Mouse (Mus musculus) bone marrow macrophage, adult 2 months (primary cell): ENCODE data around the gene Igf1. TPM values are rescaled to one million over a fixed set of nuclear protein-coding genes. Genes with fewer than 3 reads are reported as not detected.

Experiments used
- H3K27ac ChIP-seq: 2 replicates; pipeline ENCODE4 v1.5.1; 2012; ENCODE audit warnings: low read depth, low read length; ENCODE audit not compliant: insufficient read depth
- H3K4me1 ChIP-seq: 2 replicates; pipeline ENCODE4 v1.6.1; 2012; ENCODE audit warnings: low read length; ENCODE audit not compliant: control insufficient read depth, insufficient read depth
- H3K4me3 ChIP-seq: 2 replicates; pipeline ENCODE4 v1.5.1; 2012; ENCODE audit warnings: mild to moderate bottlenecking, low read length, moderate library complexity; ENCODE audit not compliant: insufficient read depth
- CTCF ChIP-seq: IDR thresholded peaks from 2 replicates; pipeline ENCODE4 v1.5.1; 2012; ENCODE audit warnings: low read depth, mild to moderate bottlenecking, low read length, moderate library complexity
- POLR2A ChIP-seq: IDR thresholded peaks from 2 replicates; pipeline ENCODE4 v1.6.1; 2012; ENCODE audit warnings: mild to moderate bottlenecking, low read depth, low read length, borderline replicate concordance
- polyA plus RNA-seq: library from polyadenylated mRNA; stranded (reverse); fragments of >200 nt; gene quantifications from 2 replicates; pipeline ENCODE4 v1.2.4, GENCODE M21; 2012; ENCODE audit not compliant: missing spikeins, insufficient read depth, insufficient read length

Igf1 gene
- polyA plus RNA-seq = 1,038 and 1,121 TPM in 2 replicates

DNA sequence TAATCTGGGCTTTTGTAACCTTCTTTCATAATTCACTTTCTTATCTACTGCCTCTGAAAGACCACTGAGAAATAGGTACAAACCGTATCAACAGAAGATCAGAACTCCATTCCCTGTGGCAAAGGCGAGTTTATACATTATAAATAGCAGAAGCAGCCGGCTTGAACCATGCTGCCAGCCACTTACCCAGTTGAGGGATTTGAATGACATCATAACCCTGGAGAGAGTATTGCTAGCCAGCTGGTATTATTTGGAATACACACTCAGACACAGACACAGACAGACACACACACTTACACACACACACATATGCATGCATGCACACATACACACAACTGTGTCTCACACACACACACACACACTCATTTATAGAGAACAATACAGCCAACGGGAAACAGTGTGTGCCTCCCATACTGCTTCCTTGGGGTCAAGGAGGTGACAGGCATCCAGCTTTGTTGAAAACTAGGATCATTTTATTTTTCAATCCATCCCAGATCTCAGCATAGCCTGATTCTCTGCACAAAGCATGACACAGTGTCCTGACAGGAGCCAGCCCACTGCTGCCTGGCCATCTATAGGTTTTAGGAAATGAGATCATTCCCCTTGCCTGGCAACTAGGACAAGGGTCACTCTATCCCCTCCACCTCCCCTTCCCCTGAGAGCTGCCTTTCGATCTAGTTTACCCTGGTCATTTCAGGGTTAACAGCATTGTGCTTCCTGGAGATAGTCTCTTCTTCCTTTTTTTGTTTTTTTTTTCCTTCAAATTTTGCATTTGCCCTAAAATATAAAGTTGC, at the start of gene Igf1:
Igf1 (plus strand) TSS at position 253 of the 794 bp plus-strand sequence.
- peak within 1 kb of the TSS; percentile 99 for H3K4me3 ChIP-seq
- H3K27ac ChIP-seq = peak within 1 kb of the TSS; percentile 97
- H3K4me1 ChIP-seq = peaks cover 44% of the 10 kb centered on the region
- no peak for TF ChIP-seq POLR2A
- no peak for TF ChIP-seq CTCF

DNA sequence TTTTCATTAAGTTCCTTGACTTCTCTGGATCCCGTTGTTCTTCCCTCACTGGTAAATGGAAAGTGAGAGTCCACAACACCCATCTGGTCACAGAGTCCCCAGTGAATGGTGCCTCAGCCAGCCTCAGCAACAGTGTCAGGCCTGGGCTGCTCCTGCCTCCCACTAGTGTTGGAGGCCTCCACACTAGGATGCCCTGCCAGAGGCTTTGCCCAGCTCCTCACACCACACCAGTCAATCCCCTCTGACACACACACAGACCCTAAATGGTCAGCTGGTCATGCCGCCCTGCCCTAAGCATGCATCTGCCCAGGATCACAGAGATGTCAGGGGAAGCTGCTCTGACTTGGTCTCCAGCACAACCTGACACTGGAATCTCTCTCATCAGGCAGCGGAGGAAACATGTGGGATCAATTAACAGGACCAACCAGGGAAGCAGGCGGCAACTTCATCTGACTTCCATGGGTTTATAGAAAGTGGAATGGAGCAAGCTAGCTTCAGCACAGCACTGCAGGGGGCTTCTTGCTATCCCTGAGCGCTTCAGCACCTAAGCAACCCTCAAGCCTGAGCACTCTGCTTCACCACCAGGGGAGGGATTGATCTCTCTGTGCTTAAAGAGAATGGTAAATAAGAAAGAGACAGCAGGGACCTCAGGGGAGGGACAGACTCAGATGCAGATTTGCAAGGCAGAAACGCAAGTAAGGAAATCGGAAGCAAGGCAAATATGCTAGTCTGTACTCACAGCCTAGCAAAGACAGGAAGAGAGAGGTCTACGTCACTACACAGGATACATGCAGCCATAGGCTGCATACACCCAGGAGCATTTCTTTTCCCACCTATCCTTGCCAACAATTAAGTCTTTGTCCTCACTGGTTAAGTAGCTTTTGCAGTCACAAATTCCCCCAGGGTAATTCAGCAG, 45.6 kb upstream of the Igf1 start:
- Histone ChIP-seq H3K27ac (no peak overlapping the region), H3K4me3 (no peak overlapping the region), H3K4me1 (peaks cover 7% of the 10 kb centered on the region)
- TF ChIP-seq CTCF (no peak), POLR2A (no peak)

DNA sequence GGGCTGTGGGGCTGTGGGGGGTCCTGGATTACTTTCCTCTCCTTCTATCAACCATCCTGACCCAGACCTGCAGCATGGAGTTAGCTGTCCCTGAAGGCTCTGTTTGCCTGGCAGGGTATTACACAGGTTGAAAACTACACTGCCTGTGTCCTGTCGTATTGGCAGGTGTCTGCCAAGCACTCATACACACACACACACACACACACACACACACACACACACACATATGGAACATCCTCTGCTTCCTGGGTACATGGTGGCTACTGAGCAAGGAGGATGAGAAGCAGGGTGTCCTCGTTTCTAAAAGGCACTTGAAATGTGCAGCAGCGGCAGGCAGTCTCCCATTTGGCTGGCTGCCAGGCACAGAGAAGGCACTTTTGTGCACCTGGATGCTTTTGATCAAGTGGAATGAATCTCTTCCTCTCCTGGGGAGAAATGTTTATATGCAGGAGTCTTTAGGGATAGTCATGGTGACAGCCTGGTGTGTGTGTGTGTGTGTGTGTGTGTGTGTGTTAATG, 44.9 kb upstream of the Igf1 start:
- peaks cover 13% of the 10 kb centered on the region for H3K4me1 ChIP-seq
- H3K4me3 ChIP-seq = no peak overlapping the region
- no peak overlapping the region for H3K27ac ChIP-seq
- TF ChIP-seq CTCF (no peak), POLR2A (no peak)

DNA sequence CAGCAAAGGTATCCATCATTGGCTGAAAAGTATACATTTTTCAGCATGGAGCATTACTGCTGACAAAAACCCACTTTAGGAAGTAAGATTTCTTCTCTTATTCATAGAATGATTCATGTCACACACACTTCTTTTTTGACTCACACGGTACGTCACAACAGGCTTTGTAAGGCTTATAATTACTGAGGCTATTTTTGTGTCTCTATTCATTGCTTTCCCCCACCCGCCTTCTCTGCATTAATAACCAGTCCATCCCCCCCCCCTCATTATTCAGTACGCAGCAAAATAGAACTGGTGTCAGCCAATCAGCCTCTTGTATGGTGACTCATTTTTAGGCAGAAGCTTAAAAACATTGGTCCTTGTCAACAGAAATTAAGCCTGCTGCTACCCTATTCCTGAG, 41.2 kb upstream of the Igf1 start:
- H3K4me3 ChIP-seq = no peak overlapping the region
- H3K4me1 ChIP-seq = peaks cover 21% of the 10 kb centered on the region
- TF ChIP-seq POLR2A (no peak), CTCF (no peak)
- no peak overlapping the region for H3K27ac ChIP-seq

DNA sequence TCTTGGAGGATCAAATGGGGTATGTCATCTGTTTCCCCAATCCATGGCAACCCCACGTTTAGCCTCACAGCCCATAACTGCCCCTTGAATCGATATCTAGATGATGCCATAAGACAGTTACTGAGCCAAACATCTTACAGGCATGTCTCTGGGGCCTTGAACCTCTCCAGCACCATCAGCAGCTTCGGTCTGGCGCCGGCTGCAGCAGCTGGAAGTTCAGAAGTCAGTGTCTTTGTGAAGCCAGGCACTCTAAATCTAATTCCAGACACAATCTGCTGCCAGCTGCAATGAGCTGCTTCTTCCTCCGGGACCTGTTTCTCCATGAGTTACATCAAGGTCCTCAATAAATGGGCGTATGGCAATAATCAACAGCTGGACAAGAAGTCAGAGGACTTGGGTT, 40.3 kb upstream of the Igf1 start:
- no peak overlapping the region for H3K27ac ChIP-seq
- no peak overlapping the region for H3K4me3 ChIP-seq
- H3K4me1 ChIP-seq = peaks cover 21% of the 10 kb centered on the region
- no peak for TF ChIP-seq POLR2A
- no peak for TF ChIP-seq CTCF

DNA sequence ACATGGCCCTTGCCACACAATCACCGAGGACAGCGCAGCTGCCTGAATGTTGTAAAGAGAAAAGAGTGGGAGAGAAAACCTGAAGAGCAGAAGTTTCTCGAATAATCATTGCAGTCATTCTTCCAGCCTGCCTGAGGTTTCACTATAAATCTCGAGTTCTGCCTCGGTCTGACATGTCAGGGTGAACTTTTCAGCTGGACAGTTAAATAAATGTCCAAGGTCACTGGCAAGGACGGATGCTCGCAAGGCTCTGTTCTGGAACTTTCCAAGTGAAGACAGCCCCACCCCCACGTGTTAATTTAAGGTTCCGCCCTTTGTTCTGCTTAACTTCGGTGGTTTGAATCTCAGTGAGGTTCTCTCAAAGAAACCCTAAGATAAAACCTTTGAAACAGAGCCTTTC, 36.2 kb upstream of the Igf1 start:
- Histone ChIP-seq H3K4me1 (peaks cover 20% of the 10 kb centered on the region), H3K4me3 (no peak overlapping the region), H3K27ac (no peak overlapping the region)
- no peak for TF ChIP-seq POLR2A
- TF ChIP-seq CTCF = no peak

DNA sequence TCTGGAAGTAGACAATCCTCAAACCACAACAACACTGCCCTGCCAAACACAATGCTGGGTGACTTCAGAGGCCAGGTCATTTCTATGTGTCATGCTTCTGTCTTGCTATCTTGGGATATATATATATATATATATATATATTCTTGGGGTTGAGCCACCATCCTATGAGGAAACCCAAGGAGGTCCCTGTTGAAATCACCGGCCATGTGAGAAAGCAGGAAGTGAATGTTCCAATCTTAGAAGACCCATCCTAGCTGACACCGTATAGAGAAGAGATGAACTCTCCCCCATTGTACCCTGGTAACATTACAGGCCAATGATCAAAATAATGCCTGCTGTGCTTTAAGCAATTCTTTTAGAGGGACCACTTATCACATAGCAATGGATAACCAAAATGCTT, 28.1 kb upstream of the Igf1 start:
- H3K4me3 ChIP-seq = no peak overlapping the region
- TF ChIP-seq POLR2A (no peak), CTCF (no peak)
- peak overlapping the region; percentile 93 for H3K27ac ChIP-seq
- peaks cover 32% of the 10 kb centered on the region for H3K4me1 ChIP-seq

DNA sequence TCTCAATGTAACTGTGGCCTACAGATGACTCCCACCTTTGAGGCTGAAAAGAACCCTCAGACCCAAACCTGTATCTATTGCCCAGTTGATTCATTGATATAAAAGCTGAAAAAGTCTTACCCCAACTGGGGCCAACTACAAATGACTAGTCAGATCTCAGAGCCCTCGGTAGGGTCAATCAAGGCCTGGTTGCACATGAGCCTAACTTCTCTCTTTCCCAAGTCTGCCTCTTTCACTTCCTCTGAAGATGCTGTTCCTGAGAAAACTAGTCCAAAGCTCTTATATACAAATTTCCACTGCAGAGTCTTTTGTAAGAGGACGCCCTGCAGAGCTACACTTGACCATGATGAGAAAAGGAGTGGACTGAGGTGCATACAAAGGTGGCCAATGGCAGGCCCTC, 27.4 kb upstream of the Igf1 start:
- Histone ChIP-seq H3K4me1 (peaks cover 30% of the 10 kb centered on the region), H3K27ac (peak overlapping the region; percentile 98), H3K4me3 (no peak overlapping the region)
- TF ChIP-seq POLR2A (no peak), CTCF (no peak)

DNA sequence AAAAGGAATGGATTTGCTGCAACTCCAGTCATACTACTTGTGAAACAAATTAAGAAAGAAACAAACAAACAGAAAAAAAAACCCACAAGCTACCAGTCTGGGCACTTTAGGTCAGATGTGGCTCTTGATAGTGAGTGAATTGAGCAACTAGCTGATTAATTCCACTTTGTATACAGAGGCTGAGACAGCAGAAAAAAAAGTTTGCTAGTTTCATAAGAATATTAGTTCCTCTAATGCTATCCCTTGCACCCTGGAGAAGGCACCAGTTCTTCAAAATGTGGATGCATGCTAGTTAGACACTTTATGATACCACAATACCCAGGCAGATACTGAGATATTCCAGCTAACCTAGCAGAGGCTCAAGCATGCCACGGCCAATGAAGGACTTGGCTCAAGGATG, 26.0 kb upstream of the Igf1 start:
- TF ChIP-seq CTCF = no peak
- no peak for TF ChIP-seq POLR2A
- Histone ChIP-seq H3K4me1 (peaks cover 39% of the 10 kb centered on the region), H3K4me3 (no peak overlapping the region), H3K27ac (peak overlapping the region; percentile 98)

DNA sequence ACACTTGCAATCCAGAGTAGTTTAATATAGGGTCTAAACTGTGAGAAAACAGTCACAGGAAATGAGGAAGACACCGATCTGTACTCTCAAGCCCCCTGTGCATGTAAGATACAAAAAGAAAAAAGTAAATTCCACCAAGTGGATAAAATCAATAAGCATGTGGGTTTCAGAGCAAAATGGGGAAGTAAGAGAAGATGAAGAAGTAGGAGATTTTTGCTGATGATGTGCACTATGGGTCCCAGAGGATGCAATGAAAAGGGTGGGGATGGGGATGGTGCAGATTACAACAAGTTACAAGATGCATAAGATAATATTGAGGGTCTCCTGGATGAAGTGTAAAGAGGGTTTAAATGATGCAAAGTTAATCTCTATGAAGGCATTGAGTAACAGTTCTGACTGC, 18.6 kb upstream of the Igf1 start:
- Histone ChIP-seq H3K4me1 (peaks cover 52% of the 10 kb centered on the region), H3K27ac (peak overlapping the region; percentile 73), H3K4me3 (no peak overlapping the region)
- TF ChIP-seq CTCF (no peak), POLR2A (no peak)
